In genomic region chr15:82147611-82148111, GRCm38 (mm10) we compare ENCODE assay signal across 8 mouse cellular contexts. TPM values are rescaled to one million over a fixed set of nuclear protein-coding genes. Genes with fewer than 3 reads are reported as not detected.
DNase-seq lines count a peak whose midpoint lies in the region; ATAC-seq lines count a peak whose summit lies in the region.

No protein-coding gene starts in this region.

- H3K4me1 ChIP-seq in intestine, embryonic 16.5 days (ENCODE audit: control insufficient read depth, insufficient read depth, low read length) = peaks cover 39% of the 10 kb centered on the region
- peaks cover 15% of the 10 kb centered on the region for H3K4me1 ChIP-seq in limb, embryonic 11.5 days (ENCODE audit: control insufficient read depth, insufficient read depth, low read length)
- peaks cover 30% of the 10 kb centered on the region for H3K4me1 ChIP-seq in midbrain, embryonic 16.5 days (ENCODE audit: control insufficient read depth, insufficient read depth, low read length)
- H3K4me1 ChIP-seq in stomach, embryonic 14.5 days (ENCODE audit: control insufficient read depth, insufficient read depth, low read length) = peaks cover 22% of the 10 kb centered on the region

- H3K27ac ChIP-seq in intestine, embryonic 16.5 days (ENCODE audit: low read length) = peak overlapping the region; percentile 95
- H3K27ac ChIP-seq in limb, embryonic 11.5 days (replicated peaks; ENCODE audit: low read depth, low read length) = peak overlapping the region; percentile 70
- H3K27ac ChIP-seq in midbrain, embryonic 16.5 days (ENCODE audit: low read length) = peak overlapping the region; percentile 98
- peak overlapping the region; percentile 89 for H3K27ac ChIP-seq in stomach, embryonic 14.5 days (ENCODE audit: low read length)

- under 1% methylated on average over 47 of the region's 50 CpGs for WGBS in intestine, embryonic 16.5 days
- under 1% methylated on average over 47 of the region's 50 CpGs for WGBS in limb, embryonic 11.5 days
- under 1% methylated on average over 50 of the region's 50 CpGs for WGBS in midbrain, embryonic 16.5 days
- WGBS in stomach, embryonic 14.5 days = under 1% methylated on average over 39 of the region's 50 CpGs

- H3K27me3 ChIP-seq in intestine, embryonic 16.5 days (replicated peaks; ENCODE audit: control insufficient read depth, insufficient read depth, low read length) = no peaks in the 10 kb centered on the region
- H3K27me3 ChIP-seq in limb, embryonic 11.5 days (ENCODE audit: control insufficient read depth, insufficient read depth, low read length) = no peaks in the 10 kb centered on the region
- no peaks in the 10 kb centered on the region for H3K27me3 ChIP-seq in midbrain, embryonic 16.5 days (ENCODE audit: control insufficient read depth, insufficient read depth, low read depth, low read length)
- no peaks in the 10 kb centered on the region for H3K27me3 ChIP-seq in stomach, embryonic 14.5 days (ENCODE audit: control insufficient read depth, insufficient read depth, low read length)

- peak; percentile 58 for DNase-seq in layer of hippocampus, adult 11-12 months (ENCODE audit: low spot score)
- no peak for DNase-seq in layer of hippocampus, adult 9-10 months (ENCODE audit: low spot score)
- peak; percentile 77 for DNase-seq in cerebellum, postnatal 25 days
- peak; percentile 53 for DNase-seq in gastrocnemius, adult 18-20 months (ENCODE audit: low spot score)
- peak; percentile 78 for DNase-seq in limb, embryonic 11.5 days (ENCODE audit: low spot score)

- peak overlapping the region; percentile 92 for H3K4me3 ChIP-seq in intestine, embryonic 16.5 days (ENCODE audit: low read length)
- peak overlapping the region; percentile 93 for H3K4me3 ChIP-seq in limb, embryonic 11.5 days (ENCODE audit: low read depth, low read length)
- H3K4me3 ChIP-seq in midbrain, embryonic 16.5 days (ENCODE audit: low read depth, low read length) = peak overlapping the region; percentile 86
- peak overlapping the region; percentile 69 for H3K4me3 ChIP-seq in stomach, embryonic 14.5 days (ENCODE audit: low read depth, low read length)

- peak; percentile 9; the same call in 1 of the 2 replicates for ATAC-seq in intestine, embryonic 16.5 days
- peak; percentile 2; the same call in 1 of the 2 replicates for ATAC-seq in limb, embryonic 11.5 days (ENCODE audit: insufficient number of reproducible peaks, low FRiP score, low TSS enrichment, low read depth)
- ATAC-seq in midbrain, embryonic 16.5 days = no peak
- ATAC-seq in stomach, embryonic 14.5 days (ENCODE audit: insufficient number of reproducible peaks, insufficient read depth, low FRiP score, low read depth) = no peak; the same call in 1 of the 2 replicates

- peak overlapping the region; percentile 93 for H3K9ac ChIP-seq in intestine, embryonic 16.5 days (ENCODE audit: low read depth, low read length)
- H3K9ac ChIP-seq in limb, embryonic 11.5 days (ENCODE audit: low read length) = peak overlapping the region; percentile 86
- H3K9ac ChIP-seq in midbrain, embryonic 16.5 days (ENCODE audit: low read depth, low read length) = peak overlapping the region; percentile 89
- peak overlapping the region; percentile 87 for H3K9ac ChIP-seq in stomach, embryonic 14.5 days (replicated peaks; ENCODE audit: low read depth, low read length)

- peak overlapping the region; percentile 75 for H3K4me2 ChIP-seq in intestine, embryonic 16.5 days (ENCODE audit: low read depth, low read length)
- H3K4me2 ChIP-seq in limb, embryonic 11.5 days (ENCODE audit: low read depth, severe bottlenecking) = peak overlapping the region; percentile 59
- peak overlapping the region; percentile 75 for H3K4me2 ChIP-seq in midbrain, embryonic 16.5 days (ENCODE audit: low read length)
- H3K4me2 ChIP-seq in stomach, embryonic 14.5 days (replicated peaks; ENCODE audit: low read depth, low read length) = peak overlapping the region; percentile 75

- no peaks in the 10 kb centered on the region for H3K9me3 ChIP-seq in intestine, embryonic 16.5 days (ENCODE audit: control insufficient read depth, low read length)
- no peaks in the 10 kb centered on the region for H3K9me3 ChIP-seq in limb, embryonic 11.5 days (ENCODE audit: control insufficient read depth, low read length)
- H3K9me3 ChIP-seq in midbrain, embryonic 16.5 days (replicated peaks; ENCODE audit: control insufficient read depth, low read length, poor library complexity, severe bottlenecking) = no peaks in the 10 kb centered on the region
- H3K9me3 ChIP-seq in stomach, embryonic 14.5 days (ENCODE audit: control insufficient read depth, low read depth, low read length) = no peaks in the 10 kb centered on the region

- no peaks in the 10 kb centered on the region for H3K36me3 ChIP-seq in intestine, embryonic 16.5 days (ENCODE audit: control insufficient read depth, insufficient read depth, low read length)
- no peaks in the 10 kb centered on the region for H3K36me3 ChIP-seq in limb, embryonic 11.5 days (ENCODE audit: control insufficient read depth, insufficient read depth, low read length)
- H3K36me3 ChIP-seq in midbrain, embryonic 16.5 days (ENCODE audit: control insufficient read depth, insufficient read depth, low read length) = no peaks in the 10 kb centered on the region
- no peaks in the 10 kb centered on the region for H3K36me3 ChIP-seq in stomach, embryonic 14.5 days (ENCODE audit: control insufficient read depth, insufficient read depth, low read length)

RNA-seq across cellular contexts. Expression of gene Srebf2, which starts 0.7 kb away (rescaled TPM):
- total RNA-seq in gastrocnemius, adult 18-20 months (2021) = 10 to 100 TPM in 1 of 2 experiments, 1 to 10 TPM in 1; 9.9 to 12.9 TPM
- polyA plus RNA-seq in intestine, embryonic 16.5 days (2015; fragmentation: Nextera tagmentation; extraction: Ambion mirVana) = 138 and 141 TPM in 2 replicates
- polyA plus RNA-seq in limb, embryonic 11.5 days (2014; fragmentation: Nextera tagmentation; extraction: Ambion mirVana) = 129 and 138 TPM in 2 replicates
- 194 and 218 TPM in 2 replicates for polyA plus RNA-seq in midbrain, embryonic 16.5 days (2015; fragmentation: Nextera tagmentation; extraction: Ambion mirVana)
- 128 and 133 TPM in 2 replicates for polyA plus RNA-seq in stomach, embryonic 14.5 days (2014; fragmentation: Nextera tagmentation; extraction: Ambion mirVana)

RNA-seq across cellular contexts. Expression of gene Ccdc134, which starts 19.9 kb away (rescaled TPM):
- 10 to 100 TPM in 1 of 2 experiments, 1 to 10 TPM in 1; 8.8 to 10.1 TPM for total RNA-seq in gastrocnemius, adult 18-20 months (2021)
- 9.8 and 11.6 TPM in 2 replicates for polyA plus RNA-seq in intestine, embryonic 16.5 days (2015; fragmentation: Nextera tagmentation; extraction: Ambion mirVana)
- polyA plus RNA-seq in limb, embryonic 11.5 days (2014; fragmentation: Nextera tagmentation; extraction: Ambion mirVana) = 22.3 and 24.4 TPM in 2 replicates
- 10.5 and 11.3 TPM in 2 replicates for polyA plus RNA-seq in midbrain, embryonic 16.5 days (2015; fragmentation: Nextera tagmentation; extraction: Ambion mirVana)
- polyA plus RNA-seq in stomach, embryonic 14.5 days (2014; fragmentation: Nextera tagmentation; extraction: Ambion mirVana) = 17.7 and 18.4 TPM in 2 replicates

Comparison
In these comparisons a context has a peak if more than half of its experiments do, and no peak if none do; other contexts are left out.
1. ATAC-seq: peak in intestine, embryonic 16.5 days (single experiment) and limb, embryonic 11.5 days (single experiment); none in midbrain, embryonic 16.5 days (single experiment) and stomach, embryonic 14.5 days (single experiment).
2. Peak in every context shown above with its lines, with median percentiles within 50 percentile points of each other: H3K27ac ChIP-seq, H3K4me2 ChIP-seq, H3K4me3 ChIP-seq and H3K9ac ChIP-seq.